Mouse (Mus musculus): ENCODE measurements around the gene Ptpn14.

Ptpn14 gene

GRCm38 (mm10) chr1:189746520-189746919 lies 18.5 kb downstream of the Ptpn14 start:
- ChIA-PET CTCF (interaction anchor here in 1 of 4 experiments (0.6 kb wide), 1 partner anchor 158 kb away, joined by 3 read pairs; no protein-coding TSS in a partner anchor), POLR2A (interaction anchor here in 2 of 4 experiments (0.6 to 0.8 kb wide), 2 partner anchors 15 to 18 kb away, joined by 3 read pairs; partner anchors contain the start of gene Ptpn14 (in 1 of the 2))

- ChIA-PET CTCF (no interaction called here), POLR2A (no interaction called here)
These were observed 21.7 kb downstream of the Ptpn14 start for GRCm38 (mm10) chr1:189749789-189750188.

- POLR2A ChIA-PET, result interaction anchor here in 3 of 4 experiments (0.6 to 1.7 kb wide), 8 partner anchors 9 to 642 kb away, joined by 3 to 5 read pairs (median 3); no protein-coding TSS in a partner anchor
- CTCF ChIA-PET, result no interaction called here
These were observed 22.2 kb downstream of the Ptpn14 start for GRCm38 (mm10) chr1:189750233-189750632.

- CTCF ChIA-PET, result no interaction called here
- POLR2A ChIA-PET, result interaction anchor here in 1 of 4 experiments (1.1 kb wide), 1 partner anchor 10 kb away, joined by 3 read pairs; no protein-coding TSS in a partner anchor
These were observed 24.2 kb downstream of the Ptpn14 start for GRCm38 (mm10) chr1:189752245-189752644.

GRCm38 (mm10) chr1:189755072-189755471 lies 27.0 kb downstream of the Ptpn14 start:
- POLR2A ChIA-PET, result interaction anchor here in 3 of 4 experiments (0.6 to 1.4 kb wide), 7 partner anchors 12 to 50 kb away, joined by 3 to 4 read pairs (median 3); no protein-coding TSS in a partner anchor
- CTCF ChIA-PET, result interaction anchor here in 3 of 4 experiments (0.5 to 1.0 kb wide), 3 partner anchors 18 to 103 kb away, joined by 3 read pairs; no protein-coding TSS in a partner anchor

- ChIA-PET POLR2A (interaction anchor here (0.5 to 1.4 kb wide), 6 partner anchors 26 to 55 kb away, joined by 3 to 5 read pairs (median 4); no protein-coding TSS in a partner anchor), CTCF (interaction anchor here in 2 of 4 experiments (0.6 kb wide), 2 partner anchors 16 to 937 kb away, joined by 4 to 7 read pairs; no protein-coding TSS in a partner anchor)
These were observed 28.4 kb downstream of the Ptpn14 start for GRCm38 (mm10) chr1:189756306-189757053.

- CTCF ChIA-PET, result interaction anchor here in 2 of 4 experiments (0.6 kb wide), 2 partner anchors 16 to 938 kb away, joined by 4 to 7 read pairs; no protein-coding TSS in a partner anchor
- POLR2A ChIA-PET, result interaction anchor here in 3 of 4 experiments (0.7 to 1.2 kb wide), 4 partner anchors 11 to 43 kb away, joined by 3 to 7 read pairs (median 5); no protein-coding TSS in a partner anchor
These were observed 29.0 kb downstream of the Ptpn14 start for GRCm38 (mm10) chr1:189757054-189757408.

GRCm38 (mm10) chr1:189761581-189762021 lies 33.5 kb downstream of the Ptpn14 start:
- ChIA-PET CTCF (interaction anchor here in 3 of 4 experiments (0.5 to 1.3 kb wide), 5 partner anchors 16 to 294 kb away, joined by 3 to 5 read pairs (median 3); no protein-coding TSS in a partner anchor), POLR2A (interaction anchor here (0.6 to 3.4 kb wide), 28 partner anchors 9 to 1256 kb away, joined by 3 to 20 read pairs (median 4); partner anchors contain the start of gene Ptpn14 (in 2 of the 4))

GRCm38 (mm10) chr1:189764258-189764657 lies 36.2 kb downstream of the Ptpn14 start:
- ChIA-PET CTCF (interaction anchor here in 3 of 4 experiments (1.0 to 1.3 kb wide), 3 partner anchors 10 to 120 kb away, joined by 3 read pairs; no protein-coding TSS in a partner anchor), POLR2A (interaction anchor here in 2 of 4 experiments (0.9 to 3.4 kb wide), 6 partner anchors 8 to 37 kb away, joined by 3 to 20 read pairs (median 4); partner anchors contain the start of gene Ptpn14 (in 1 of the 2))

- ChIA-PET CTCF (no interaction called here), POLR2A (interaction anchor here in 3 of 4 experiments (0.6 to 2.0 kb wide), 7 partner anchors 10 to 106 kb away, joined by 3 to 11 read pairs (median 3); no protein-coding TSS in a partner anchor)
These were observed 39.1 kb downstream of the Ptpn14 start for GRCm38 (mm10) chr1:189767164-189767563.

GRCm38 (mm10) chr1:189767910-189768309 lies 39.8 kb downstream of the Ptpn14 start:
- ChIA-PET POLR2A (interaction anchor here in 2 of 4 experiments (0.7 to 2.0 kb wide), 6 partner anchors 9 to 39 kb away, joined by 3 to 7 read pairs (median 4); no protein-coding TSS in a partner anchor), CTCF (no interaction called here)

GRCm38 (mm10) chr1:189770516-189770915 lies 42.4 kb downstream of the Ptpn14 start:
- POLR2A ChIA-PET, result interaction anchor here in 3 of 4 experiments (0.5 to 2.3 kb wide), 11 partner anchors 8 to 73 kb away, joined by 3 to 12 read pairs (median 4); partner anchors contain the start of gene Ptpn14 (in 1 of the 3)

GRCm38 (mm10) chr1:189772707-189773106 lies 44.6 kb downstream of the Ptpn14 start:
- ChIA-PET CTCF (interaction anchor here in 1 of 4 experiments (1.0 to 1.1 kb wide), 2 partner anchors 18 to 97 kb away, joined by 3 read pairs; no protein-coding TSS in a partner anchor), POLR2A (interaction anchor here in 3 of 4 experiments (0.6 to 2.0 kb wide), 8 partner anchors 9 to 617 kb away, joined by 3 to 6 read pairs (median 4); no protein-coding TSS in a partner anchor)

More at GRCm38 (mm10) chr1:189770516-189770915, 42.4 kb downstream of the Ptpn14 start:
- CTCF ChIA-PET, result interaction anchor here in 2 of 4 experiments (0.5 to 0.6 kb wide), 2 partner anchors 141 to 143 kb away, joined by 5 to 8 read pairs; no protein-coding TSS in a partner anchor

- CTCF ChIA-PET, result no interaction called here
- POLR2A ChIA-PET, result interaction anchor here in 3 of 4 experiments (0.6 to 2.2 kb wide), 6 partner anchors 9 to 495 kb away, joined by 3 to 6 read pairs (median 3); no protein-coding TSS in a partner anchor
These were observed 46.7 kb downstream of the Ptpn14 start for GRCm38 (mm10) chr1:189774778-189775177.

GRCm38 (mm10) chr1:189777207-189777606 lies 49.1 kb downstream of the Ptpn14 start:
- POLR2A ChIA-PET, result interaction anchor here in 2 of 4 experiments (1.2 to 2.1 kb wide), 2 partner anchors 9 to 13 kb away, joined by 4 to 5 read pairs; no protein-coding TSS in a partner anchor
- CTCF ChIA-PET, result no interaction called here

- CTCF ChIA-PET, result no interaction called here
These were observed 50.3 kb downstream of the Ptpn14 start for GRCm38 (mm10) chr1:189778343-189778742.

GRCm38 (mm10) chr1:189779226-189779625 lies 51.2 kb downstream of the Ptpn14 start:
- ChIA-PET CTCF (no interaction called here), POLR2A (interaction anchor here (0.6 to 3.2 kb wide), 12 partner anchors 10 to 233 kb away, joined by 3 to 20 read pairs (median 4); partner anchors contain the start of gene Ptpn14 (in 1 of the 4))

More at GRCm38 (mm10) chr1:189778343-189778742, 50.3 kb downstream of the Ptpn14 start:
- POLR2A ChIA-PET, result interaction anchor here (0.7 to 3.2 kb wide), 10 partner anchors 9 to 71 kb away, joined by 3 to 20 read pairs (median 3); partner anchors contain the start of gene Ptpn14 (in 1 of the 4)

- POLR2A ChIA-PET, result interaction anchor here in 2 of 4 experiments (0.8 to 1.2 kb wide), 3 partner anchors 10 to 11 kb away, joined by 3 to 4 read pairs (median 3); no protein-coding TSS in a partner anchor
- CTCF ChIA-PET, result interaction anchor here in 1 of 4 experiments (1.1 kb wide), 1 partner anchor 102 kb away, joined by 3 read pairs; no protein-coding TSS in a partner anchor
These were observed 53.8 kb downstream of the Ptpn14 start for GRCm38 (mm10) chr1:189781721-189782345.

Data from embryonic stem cell, embryonic (primary cell).